Mouse (Mus musculus): Measurements from ENCODE around the gene Gimap4.

- no peak for TF ChIP-seq USF1 (IDR thresholded peaks at IDR 0.05; ENCODE audit: low read depth)
- no peak for TF ChIP-seq POLR2A (IDR thresholded peaks at IDR 0.05; ENCODE audit: insufficient read length, low read depth)
- TF ChIP-seq MAX (IDR thresholded peaks at IDR 0.05; ENCODE audit: low read depth), result no peak
- no peak for TF ChIP-seq TCF12 (IDR thresholded peaks at IDR 0.05; ENCODE audit: insufficient read depth, poor library complexity, severe bottlenecking)
- no peak for TF ChIP-seq POLR2AphosphoS2 (IDR thresholded peaks at IDR 0.05; ENCODE audit: insufficient read length, low read depth)
- no peak for TF ChIP-seq MYOG (IDR thresholded peaks at IDR 0.05; ENCODE audit: control insufficient read depth in 1 of 3, insufficient read depth in 1 of 3, insufficient read length in 2 of 3, low read depth in 2 of 3)
These were observed 14.5 kb downstream of the Gimap4 start for GRCm38 (mm10) chr6:48698888-48699287.

Measured in myocyte (in vitro differentiated cells).